Mouse (Mus musculus) liver, embryonic 12.5 days (tissue): ENCODE results near the gene Mgat5. TPM values are rescaled to one million over a fixed set of nuclear protein-coding genes. Genes with fewer than 3 reads are reported as not detected.

Source experiments
- ATAC-seq: fragments of 200-750 bp; cut with Nextera tagmentation; 2 replicates; pipeline ENCODE4 v1.8.0; 2017; ENCODE audit warnings: moderate number of reproducible peaks, mild to moderate bottlenecking, moderate library complexity
- H3K27ac ChIP-seq: fragments of 300-500 bp; sonication (generic); 2 replicates; pipeline ENCODE4 v1.5.1; 2016; ENCODE audit warnings: mild to moderate bottlenecking
- H3K27me3 ChIP-seq: fragments of 300-500 bp; sonication (generic); replicated peaks from 2 replicates; pipeline ENCODE4 v1.6.1; 2016; ENCODE audit warnings: mild to moderate bottlenecking, moderate library complexity
- H3K36me3 ChIP-seq: fragments of 300-500 bp; sonication (generic); 2 replicates; pipeline ENCODE4 v1.6.1; 2016; ENCODE audit warnings: mild to moderate bottlenecking, moderate library complexity
- H3K4me1 ChIP-seq: fragments of 300-500 bp; sonication (generic); 2 replicates; pipeline ENCODE4 v1.6.1; 2016
- H3K4me2 ChIP-seq: fragments of 300-500 bp; sonication (generic); 2 replicates; pipeline ENCODE4 v1.6.1; 2016; ENCODE audit warnings: mild to moderate bottlenecking, moderate library complexity
- H3K4me3 ChIP-seq: fragments of 300-500 bp; sonication (generic); 2 replicates; pipeline ENCODE4 v1.5.1; 2016; ENCODE audit warnings: mild to moderate bottlenecking, moderate library complexity
- H3K9ac ChIP-seq: fragments of 300-500 bp; sonication (generic); 2 replicates; pipeline ENCODE4 v1.6.1; 2016; ENCODE audit warnings: mild to moderate bottlenecking, moderate library complexity
- H3K9me3 ChIP-seq: fragments of 300-500 bp; sonication (generic); replicated peaks from 2 replicates; pipeline ENCODE4 v1.6.1; 2016; ENCODE audit warnings: mild to moderate bottlenecking, moderate library complexity
- WGBS: fragments of 180-500 bp; shearing (Covaris S2); methylation state at CpG from one replicate; pipeline ENCODE4 v1.1.7; 2016; ENCODE audit not compliant: insufficient replicate concordance; 5-methylcytosine and 5-hydroxymethylcytosine counted together
- polyA plus RNA-seq: library from polyadenylated mRNA; unstranded; fragments of >200 nt; fragmentation: Nextera tagmentation; extraction: Ambion mirVana; gene quantifications from 2 replicates; pipeline ENCODE4 v1.2.1, GENCODE M21; 2016

Gene Mgat5
- polyA plus RNA-seq, 1 experiment from 2014 or later = 1.3 TPM

- Histone ChIP-seq H3K36me3 (no peaks in the 10 kb centered on the region), H3K9me3 (no peaks in the 10 kb centered on the region), H3K27ac (no peak overlapping the region), H3K4me1 (no peaks in the 10 kb centered on the region), H3K9ac (no peak overlapping the region), H3K27me3 (no peaks in the 10 kb centered on the region), H3K4me2 (no peak overlapping the region), H3K4me3 (no peak overlapping the region)
- ATAC-seq = no peak
- 77% methylated on average over 4 of the region's 4 CpGs for WGBS
Observed at GRCm38 (mm10) chr1:127434829-127435228, 230.0 kb downstream of the Mgat5 start.

- Histone ChIP-seq H3K36me3 (no peaks in the 10 kb centered on the region), H3K27me3 (no peaks in the 10 kb centered on the region), H3K4me2 (no peak overlapping the region), H3K27ac (no peak overlapping the region), H3K4me3 (no peak overlapping the region), H3K9ac (no peak overlapping the region), H3K9me3 (no peaks in the 10 kb centered on the region), H3K4me1 (no peaks in the 10 kb centered on the region)
- 64% methylated on average over 6 of the region's 6 CpGs for WGBS
- no peak for ATAC-seq
Observed at GRCm38 (mm10) chr1:127437091-127437490, 232.3 kb downstream of the Mgat5 start.

- Histone ChIP-seq H3K4me2 (no peak overlapping the region), H3K4me3 (no peak overlapping the region), H3K9me3 (no peaks in the 10 kb centered on the region), H3K36me3 (no peaks in the 10 kb centered on the region), H3K4me1 (no peaks in the 10 kb centered on the region), H3K27me3 (no peaks in the 10 kb centered on the region), H3K9ac (no peak overlapping the region), H3K27ac (no peak overlapping the region)
- 78% methylated on average over 9 of the region's 9 CpGs for whole genome bisulfite sequencing
- ATAC-seq = no peak
Observed at GRCm38 (mm10) chr1:127439452-127439891, 234.7 kb downstream of the Mgat5 start.

DNA sequence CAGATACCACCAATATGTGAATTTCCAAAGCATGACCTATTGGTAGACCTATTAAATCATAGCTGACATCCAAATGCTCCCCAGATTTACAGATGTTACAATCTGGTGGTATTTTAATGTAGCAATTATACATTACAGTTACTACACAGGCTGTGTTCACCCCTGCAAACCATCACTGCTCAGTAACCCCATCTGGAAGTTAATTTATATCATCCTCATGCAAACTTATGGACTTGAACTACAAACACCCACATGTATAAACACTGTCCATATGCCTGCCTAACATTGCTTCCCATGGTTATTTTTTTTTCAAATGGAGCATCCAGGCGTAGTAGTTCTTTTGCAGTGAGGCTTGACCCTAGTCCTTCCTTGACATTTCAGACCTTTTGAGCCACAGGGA is 236.2 kb downstream of the Mgat5 start:
- no peaks in the 10 kb centered on the region for H3K36me3 ChIP-seq
- H3K4me3 ChIP-seq = no peak overlapping the region
- H3K9ac ChIP-seq = no peak overlapping the region
- no peak overlapping the region for H3K27ac ChIP-seq
- no peak overlapping the region for H3K4me2 ChIP-seq
- no peak for ATAC-seq
- no peaks in the 10 kb centered on the region for H3K4me1 ChIP-seq
- H3K27me3 ChIP-seq = no peaks in the 10 kb centered on the region
- WGBS = 63% methylated on average over 1 of the region's 1 CpGs
- H3K9me3 ChIP-seq = no peaks in the 10 kb centered on the region

GRCm38 (mm10) chr1:127441736-127442135 is 236.9 kb downstream of the Mgat5 start:
- Histone ChIP-seq H3K4me2 (no peak overlapping the region), H3K4me1 (no peaks in the 10 kb centered on the region), H3K27ac (no peak overlapping the region), H3K9me3 (no peaks in the 10 kb centered on the region), H3K9ac (no peak overlapping the region), H3K27me3 (no peaks in the 10 kb centered on the region), H3K36me3 (0 out of 2 replicates have a peak, but pooled peaks cover 3% of the 10 kb centered on the region), H3K4me3 (no peak overlapping the region)
- 65% methylated on average over 3 of the region's 3 CpGs for WGBS
- ATAC-seq = no peak

- Histone ChIP-seq H3K9ac (no peak overlapping the region), H3K4me1 (no peaks in the 10 kb centered on the region), H3K27me3 (no peaks in the 10 kb centered on the region), H3K27ac (no peak overlapping the region), H3K4me3 (no peak overlapping the region), H3K4me2 (no peak overlapping the region), H3K36me3 (0 out of 2 replicates have a peak, but pooled peaks cover 5% of the 10 kb centered on the region), H3K9me3 (no peaks in the 10 kb centered on the region)
- 67% methylated on average over 14 of the region's 14 CpGs for WGBS
- ATAC-seq = no peak
Observed at GRCm38 (mm10) chr1:127442880-127443877, 238.4 kb downstream of the Mgat5 start.

DNA sequence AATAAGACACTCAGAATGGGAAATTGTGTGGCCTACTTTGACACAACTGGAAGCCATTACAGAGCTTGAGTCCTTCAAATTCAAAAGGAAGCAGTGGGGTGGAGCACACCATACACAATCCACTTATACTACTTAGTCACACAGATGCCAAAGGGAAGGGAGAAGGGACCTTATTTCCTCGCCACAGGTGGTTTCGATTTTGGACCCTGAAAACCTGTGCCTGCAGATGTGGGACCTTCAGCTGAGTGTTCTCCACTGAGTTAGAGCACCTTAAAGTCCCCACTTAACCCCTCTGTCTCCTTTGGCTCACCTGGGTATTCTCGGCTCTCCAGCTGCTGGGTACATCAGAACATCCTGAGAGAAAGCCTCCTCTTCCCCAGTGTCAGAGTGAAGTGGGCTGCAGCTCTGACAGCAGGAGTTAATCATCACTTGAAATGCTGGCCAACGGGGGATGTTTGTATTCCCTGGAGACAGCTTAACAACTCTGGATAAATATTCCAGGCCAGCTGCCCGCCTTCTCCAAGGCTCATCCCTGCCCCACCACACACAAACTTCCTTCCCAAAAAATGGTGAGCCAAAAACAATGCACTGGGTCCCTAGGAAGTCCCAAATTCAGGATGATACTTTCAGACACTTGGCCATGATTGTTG is 240.1 kb downstream of the Mgat5 start:
- Histone ChIP-seq H3K4me3 (no peak overlapping the region), H3K9ac (no peak overlapping the region), H3K27me3 (no peaks in the 10 kb centered on the region), H3K27ac (no peak overlapping the region), H3K36me3 (peaks cover 5% of the 10 kb centered on the region; the same call in 1 of the 2 replicates), H3K4me1 (no peaks in the 10 kb centered on the region), H3K4me2 (no peak overlapping the region), H3K9me3 (no peaks in the 10 kb centered on the region)
- WGBS = 65% methylated on average over 5 of the region's 5 CpGs
- no peak for ATAC-seq

DNA sequence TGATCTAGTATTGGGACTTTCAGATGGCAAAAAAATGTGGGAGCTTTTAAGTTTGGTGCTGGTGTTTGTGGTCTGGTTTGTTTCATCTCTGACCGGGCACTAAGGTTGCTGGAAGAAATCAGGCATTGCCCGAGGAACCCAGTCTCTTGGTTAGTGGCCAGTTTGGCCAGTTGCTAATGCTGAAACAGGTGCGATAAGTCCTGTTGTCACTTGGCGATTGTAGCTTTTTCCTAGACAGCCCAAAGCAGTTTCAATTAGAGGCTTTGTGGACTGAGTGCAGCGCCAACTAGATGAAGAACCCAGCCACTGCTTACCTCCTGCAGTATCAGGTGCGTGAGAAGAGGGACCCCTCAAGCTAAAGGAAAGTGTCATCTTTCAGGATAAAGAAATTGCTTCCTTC is 248.6 kb downstream of the Mgat5 start:
- Histone ChIP-seq H3K9me3 (no peaks in the 10 kb centered on the region), H3K27ac (no peak overlapping the region), H3K4me2 (no peak overlapping the region), H3K36me3 (peaks cover 4% of the 10 kb centered on the region; the same call in 1 of the 2 replicates), H3K27me3 (no peaks in the 10 kb centered on the region), H3K4me1 (no peaks in the 10 kb centered on the region), H3K4me3 (no peak overlapping the region), H3K9ac (no peak overlapping the region)
- no peak for ATAC-seq
- 80% methylated on average over 6 of the region's 6 CpGs for WGBS

DNA sequence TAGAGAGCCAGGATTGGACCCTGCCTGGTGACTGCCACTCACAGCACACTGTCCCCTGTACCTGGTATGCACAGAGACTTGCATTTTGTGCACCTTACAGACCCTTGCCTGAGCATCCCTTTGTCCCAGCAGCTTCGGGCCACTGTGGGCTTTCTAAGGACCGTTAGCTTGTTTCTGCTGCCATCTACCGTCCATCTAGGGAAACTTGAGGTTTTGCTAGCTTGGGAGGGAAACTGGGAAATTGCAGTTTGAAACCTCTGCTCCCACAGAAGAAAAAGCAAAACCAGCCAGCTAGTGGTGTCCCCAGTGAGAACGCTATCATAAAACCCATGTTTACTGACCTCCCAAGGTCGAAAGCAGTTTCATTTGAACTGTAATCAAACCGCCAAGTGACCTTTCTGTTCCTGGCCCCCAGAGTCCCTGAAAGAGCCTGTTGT is 254.2 kb downstream of the Mgat5 start:
- Histone ChIP-seq H3K4me1 (no peaks in the 10 kb centered on the region), H3K27me3 (no peaks in the 10 kb centered on the region), H3K27ac (no peak overlapping the region), H3K4me2 (no peak overlapping the region), H3K9ac (no peak overlapping the region), H3K4me3 (no peak overlapping the region), H3K9me3 (no peaks in the 10 kb centered on the region), H3K36me3 (no peaks in the 10 kb centered on the region)
- no peak for ATAC-seq
- 22% methylated on average over 6 of the region's 6 CpGs for WGBS

DNA sequence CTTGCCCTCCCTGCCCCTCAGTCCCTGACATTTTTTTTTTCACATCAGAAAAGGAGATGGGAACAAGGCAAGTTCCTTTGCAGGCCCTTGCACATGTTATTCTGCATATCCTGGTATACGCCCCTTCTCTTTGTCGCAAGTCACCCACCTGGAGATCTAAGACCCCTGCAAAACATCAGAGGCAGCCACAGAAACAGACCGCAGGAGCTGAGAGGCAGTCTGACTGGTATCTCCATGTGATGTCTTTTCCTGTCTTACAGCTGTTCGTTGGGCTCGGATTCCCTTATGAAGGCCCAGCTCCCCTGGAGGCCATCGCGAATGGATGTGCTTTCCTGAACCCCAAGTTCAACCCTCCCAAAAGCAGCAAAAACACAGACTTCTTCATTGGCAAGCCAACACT is 254.8 kb downstream of the Mgat5 start:
- WGBS = 83% methylated on average over 7 of the region's 7 CpGs

DNA sequence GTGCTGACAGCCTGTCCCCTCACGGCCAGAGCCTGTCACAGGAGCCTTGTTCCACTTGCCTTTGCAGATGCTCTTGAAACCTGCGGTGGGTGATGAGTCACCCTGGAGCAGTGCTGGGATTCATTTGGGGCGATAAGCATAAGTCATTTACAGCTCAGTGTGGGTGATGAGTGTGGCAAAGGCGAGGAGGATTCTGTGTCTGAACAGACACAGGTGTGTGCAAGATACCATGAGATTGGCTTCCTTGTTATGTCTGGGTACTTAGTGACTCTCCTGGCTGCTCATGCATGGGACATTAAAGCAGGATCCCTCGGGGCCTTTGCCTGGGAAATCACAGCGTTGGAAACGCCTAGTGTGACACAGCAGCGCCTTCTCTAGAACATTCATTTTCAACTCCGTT is 256.2 kb downstream of the Mgat5 start:
- Histone ChIP-seq H3K27me3 (no peaks in the 10 kb centered on the region), H3K4me3 (no peak overlapping the region), H3K9me3 (no peaks in the 10 kb centered on the region), H3K4me2 (no peak overlapping the region), H3K27ac (no peak overlapping the region), H3K9ac (no peak overlapping the region), H3K4me1 (no peaks in the 10 kb centered on the region), H3K36me3 (no peaks in the 10 kb centered on the region)
- ATAC-seq = no peak
- 76% methylated on average over 9 of the region's 9 CpGs for WGBS

More for the DNA sequence above, 254.8 kb downstream of the Mgat5 start:
- Histone ChIP-seq H3K9ac (no peak overlapping the region), H3K4me1 (no peaks in the 10 kb centered on the region), H3K4me3 (no peak overlapping the region), H3K27me3 (no peaks in the 10 kb centered on the region), H3K4me2 (no peak overlapping the region), H3K9me3 (no peaks in the 10 kb centered on the region), H3K36me3 (no peaks in the 10 kb centered on the region), H3K27ac (no peak overlapping the region)
- ATAC-seq = no peak

GRCm38 (mm10) chr1:127464041-127464440 is 259.2 kb downstream of the Mgat5 start:
- WGBS = 76% methylated on average over 6 of the region's 6 CpGs
- no peak overlapping the region for H3K4me2 ChIP-seq
- no peaks in the 10 kb centered on the region for H3K4me1 ChIP-seq
- no peak overlapping the region for H3K27ac ChIP-seq
- H3K36me3 ChIP-seq = no peaks in the 10 kb centered on the region
- H3K9me3 ChIP-seq = no peaks in the 10 kb centered on the region
- H3K27me3 ChIP-seq = no peaks in the 10 kb centered on the region
- H3K4me3 ChIP-seq = no peak overlapping the region
- no peak for ATAC-seq
- no peak overlapping the region for H3K9ac ChIP-seq
